Mouse (Mus musculus) neural tube, embryonic 10.5 days (tissue): ENCODE results near the gene Cish.

Experiments
- DNase-seq: peaks from one replicate; pipeline ENCODE4 v3.0.0-alpha.2; 2017; ENCODE audit warnings: low spot score; ENCODE audit errors: extremely low spot score

Cish gene

GRCm38 (mm10) chr9:107296016-107296040, at the start of gene Cish:
Gene Cish, plus strand, starts transcription at chr9:107296026.
- DNase-seq: no peak

- no peak for DNase-seq
Measured at GRCm38 (mm10) chr9:107246170-107246569, 49.7 kb upstream of the Cish start.

GRCm38 (mm10) chr9:107249154-107249553, 46.7 kb upstream of the Cish start:
- no peak for DNase-seq

DNA sequence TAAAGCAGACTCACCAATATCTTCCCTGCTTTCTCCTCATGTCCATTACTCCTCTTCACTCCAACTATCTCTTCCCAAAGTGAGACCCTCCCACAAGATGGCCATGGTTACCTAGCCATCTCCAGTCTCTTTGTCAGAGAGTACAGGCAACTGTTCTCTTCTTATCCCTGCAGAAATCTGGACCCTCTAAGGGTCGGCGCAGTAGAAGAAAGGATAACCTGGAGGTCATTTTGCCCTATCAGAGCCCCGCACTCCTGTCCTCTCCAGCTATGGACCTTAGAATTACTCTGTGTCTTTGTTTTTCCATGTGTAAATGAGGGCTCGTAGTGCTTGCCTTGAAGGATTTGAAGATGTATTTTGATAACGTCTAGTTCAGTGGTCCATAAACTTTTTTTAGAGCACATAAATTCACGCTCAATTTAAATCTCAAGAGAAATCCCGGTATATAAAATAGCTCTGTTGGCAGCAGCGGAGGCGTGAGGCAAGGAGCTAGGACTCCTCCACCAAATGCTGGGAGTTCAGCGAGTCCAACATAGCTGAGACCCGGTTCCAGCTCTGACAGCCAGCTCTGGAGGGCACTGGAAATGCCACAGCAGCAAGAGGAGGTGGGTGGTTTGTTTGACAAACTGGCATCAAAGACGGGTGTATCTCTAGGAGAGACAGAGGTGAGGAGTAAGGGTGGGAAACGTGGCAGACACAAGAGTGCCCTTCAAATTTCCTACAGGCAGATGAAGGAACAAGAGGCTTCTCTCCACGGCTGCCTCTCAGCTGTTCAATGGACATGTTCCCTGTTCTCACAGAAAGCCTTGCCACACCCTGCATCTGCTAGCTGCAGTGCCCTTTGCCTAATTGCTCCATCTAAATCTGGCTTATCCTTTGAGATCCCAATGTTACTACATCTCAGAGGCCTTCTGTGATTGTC, 45.1 kb upstream of the Cish start:
- no peak for DNase-seq

GRCm38 (mm10) chr9:107252164-107252563, 43.7 kb upstream of the Cish start:
- no peak for DNase-seq

- no peak for DNase-seq
Measured at GRCm38 (mm10) chr9:107254476-107254875, 41.4 kb upstream of the Cish start.

- no peak for DNase-seq
Measured at GRCm38 (mm10) chr9:107254925-107255324, 40.9 kb upstream of the Cish start.

- DNase-seq: no peak
Measured at GRCm38 (mm10) chr9:107255596-107255995, 40.2 kb upstream of the Cish start.

DNA sequence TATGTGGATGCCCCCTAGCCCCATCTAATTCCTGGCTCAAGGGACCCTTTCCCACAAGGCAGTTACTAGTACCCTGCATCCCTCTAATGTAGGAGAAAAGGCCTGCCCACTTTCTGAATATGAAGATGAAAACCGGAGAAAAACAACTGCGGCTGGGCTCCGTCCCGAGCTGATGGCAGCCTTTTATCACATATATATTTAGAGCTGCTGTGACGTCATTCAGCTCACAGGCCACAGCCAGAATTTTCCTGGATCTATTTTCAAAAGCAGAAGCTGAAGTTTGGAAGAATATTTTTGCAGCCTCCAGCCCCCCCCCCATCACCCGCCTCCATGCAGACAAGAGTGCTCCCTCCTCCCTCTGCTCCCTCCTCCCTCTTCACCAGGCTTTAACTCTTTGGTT, 36.3 kb upstream of the Cish start:
- no peak for DNase-seq

- DNase-seq: no peak
Measured at GRCm38 (mm10) chr9:107260429-107260828, 35.4 kb upstream of the Cish start.

GRCm38 (mm10) chr9:107260836-107261235, 35.0 kb upstream of the Cish start:
- DNase-seq: no peak

DNA sequence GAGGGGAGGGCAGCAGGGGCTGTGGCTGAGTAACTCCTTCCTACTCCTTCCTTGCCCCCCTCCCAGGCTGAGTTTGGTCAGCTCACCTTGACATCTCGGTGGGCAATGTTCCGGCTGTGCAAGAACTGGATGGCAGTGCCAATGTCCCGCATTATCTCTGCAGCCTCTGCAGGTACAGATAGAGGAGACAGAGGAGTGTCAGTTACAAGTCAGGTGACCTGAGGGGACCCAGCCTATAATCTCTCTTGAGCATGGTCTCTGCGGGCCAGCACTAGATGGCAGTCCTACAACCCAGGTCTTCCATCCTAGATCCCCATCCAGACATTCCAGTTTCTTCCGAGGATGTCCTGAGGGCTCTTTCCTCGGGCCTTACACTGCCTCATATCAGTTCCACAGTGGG, 34.0 kb upstream of the Cish start:
- no peak for DNase-seq

DNA sequence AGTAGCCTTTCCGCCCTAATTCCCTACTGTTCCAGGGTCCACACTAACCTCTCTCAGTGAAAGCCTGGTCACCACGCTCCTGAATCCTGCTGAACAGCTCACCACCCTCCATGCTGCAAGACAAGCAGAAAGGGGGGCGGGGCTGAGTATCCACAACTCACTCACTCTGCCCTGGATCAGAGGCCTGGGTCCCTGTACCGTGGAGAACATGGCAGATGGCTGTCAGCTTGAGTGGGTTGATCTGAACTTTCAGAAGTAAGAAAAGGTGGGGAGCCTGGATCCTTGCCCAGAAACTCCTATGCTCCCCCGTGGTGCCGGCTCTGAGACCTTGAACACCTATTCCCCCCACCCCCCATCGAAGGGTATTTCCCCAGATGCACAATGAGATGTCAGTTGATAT, 33.5 kb upstream of the Cish start:
- DNase-seq: no peak

- no peak for DNase-seq
Measured at GRCm38 (mm10) chr9:107263912-107264311, 31.9 kb upstream of the Cish start.

DNA sequence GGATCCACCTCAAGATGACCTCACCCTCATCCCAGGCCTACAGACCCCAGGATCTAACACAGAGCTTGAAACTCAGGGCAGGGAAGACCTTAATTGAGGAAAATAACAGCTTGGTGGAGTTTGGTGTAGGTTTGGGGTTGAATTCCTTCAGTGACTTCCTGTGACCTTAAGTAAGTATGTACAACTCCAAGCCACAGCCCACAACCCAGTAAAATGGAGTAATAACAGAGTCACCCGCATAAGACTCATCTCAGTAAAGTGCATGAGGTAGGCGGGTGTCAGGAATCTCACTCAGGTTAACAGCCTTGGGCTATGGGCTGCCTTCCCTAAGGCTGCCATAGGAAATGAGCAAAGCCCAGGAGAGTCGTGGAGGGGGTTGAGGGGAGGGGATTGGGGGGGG, 31.1 kb upstream of the Cish start:
- no peak for DNase-seq

GRCm38 (mm10) chr9:107267028-107267427, 28.8 kb upstream of the Cish start:
- DNase-seq: no peak

DNA sequence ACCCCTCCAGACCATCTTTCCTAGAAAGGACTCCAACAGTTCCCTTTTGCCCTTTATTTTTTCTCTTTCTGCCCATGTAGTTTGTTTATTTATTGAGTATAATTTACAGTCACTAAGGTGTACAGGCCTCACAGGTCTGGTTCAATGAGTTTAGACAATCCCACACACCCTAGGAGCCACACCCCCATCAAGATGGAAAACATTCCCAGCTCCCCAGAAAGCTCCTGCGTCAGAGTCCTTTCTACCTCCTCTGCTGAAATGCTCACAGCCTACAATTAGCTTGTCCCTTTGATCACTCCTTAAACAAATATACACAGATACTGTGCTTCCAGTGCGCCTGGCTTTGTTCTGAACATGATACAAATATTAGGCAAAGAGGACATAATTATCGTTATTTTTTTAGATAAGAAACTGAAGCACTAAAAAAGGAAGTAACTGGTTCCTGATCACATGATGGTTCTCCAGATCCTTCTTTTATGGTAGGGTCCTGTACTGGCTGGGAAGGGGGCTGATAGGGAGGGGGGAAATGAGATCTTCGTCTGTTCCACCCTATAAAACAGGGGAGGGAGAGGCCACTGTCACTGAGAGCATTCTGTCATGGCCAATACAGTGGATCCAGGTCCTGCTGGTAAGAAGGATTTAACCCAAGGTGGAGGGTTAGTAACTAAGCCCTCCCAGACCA, 28.0 kb upstream of the Cish start:
- no peak for DNase-seq

- no peak for DNase-seq
Measured at GRCm38 (mm10) chr9:107269772-107270171, 26.1 kb upstream of the Cish start.

- DNase-seq: no peak
Measured at GRCm38 (mm10) chr9:107271177-107271938, 24.5 kb upstream of the Cish start.

- no peak for DNase-seq
Measured at GRCm38 (mm10) chr9:107272284-107272683, 23.5 kb upstream of the Cish start.

- DNase-seq: no peak
Measured at GRCm38 (mm10) chr9:107273184-107273583, 22.6 kb upstream of the Cish start.

DNA sequence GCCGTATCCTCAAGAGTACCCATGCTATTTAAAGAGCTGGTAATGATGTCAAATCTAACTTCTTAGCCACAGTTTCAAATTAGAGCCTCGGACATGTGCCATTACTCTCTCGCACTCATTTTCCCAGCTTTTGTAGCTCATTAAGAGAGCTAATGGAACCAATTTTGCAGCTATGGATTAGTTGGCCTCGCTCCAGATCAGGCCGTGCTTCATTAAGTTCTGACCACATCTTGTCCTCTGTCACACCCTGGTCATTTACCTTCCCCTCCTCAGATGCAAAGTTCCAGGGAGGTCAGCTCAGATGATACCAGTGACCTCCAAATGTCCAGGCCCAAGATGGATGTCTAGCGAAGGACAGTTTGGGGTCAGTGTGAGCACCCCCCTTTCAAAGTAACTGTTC, 21.1 kb upstream of the Cish start:
- no peak for DNase-seq

DNA sequence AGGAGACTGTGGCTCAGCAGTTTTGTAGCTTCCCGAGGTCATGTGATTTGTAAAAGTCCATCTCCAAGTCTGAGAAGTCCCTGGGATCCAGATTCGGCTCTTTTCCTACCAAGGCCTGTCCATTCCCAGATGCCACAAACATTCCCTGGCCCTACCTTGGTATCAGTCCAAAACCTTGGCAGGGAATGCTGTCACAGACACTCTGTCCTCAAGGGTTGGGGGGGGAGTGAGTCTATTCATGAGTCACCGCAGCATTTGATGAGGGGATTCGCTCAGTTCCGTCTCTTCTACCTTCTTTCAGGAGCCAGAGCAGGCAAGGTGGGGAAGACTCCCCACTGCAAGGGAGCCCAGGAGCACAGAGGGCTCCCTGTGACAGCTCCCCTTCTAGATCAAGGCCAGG, 20.1 kb upstream of the Cish start:
- no peak for DNase-seq
